ENCODE assay signal across 8 mouse cellular contexts in the genomic region with DNA sequence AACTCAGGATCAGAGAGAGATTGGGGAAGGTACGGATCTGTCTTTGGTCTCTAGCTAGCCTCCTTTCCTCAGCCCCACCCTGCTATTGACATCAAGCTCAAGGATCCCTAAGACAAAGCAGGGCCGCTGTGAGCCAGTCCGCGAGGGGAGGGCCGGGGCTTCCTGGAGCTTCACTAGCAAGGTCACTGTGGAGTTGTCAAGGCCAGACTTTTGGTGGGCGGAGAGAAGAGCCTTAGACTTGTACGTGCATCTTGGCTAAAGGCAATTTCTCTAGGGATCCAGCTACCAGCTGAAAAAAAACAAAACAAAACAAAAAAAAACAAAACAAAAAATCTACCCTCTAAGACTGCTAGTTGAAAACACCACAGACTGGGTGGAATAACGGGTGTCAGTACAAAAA. TPM values are rescaled to one million over a fixed set of nuclear protein-coding genes. Genes with fewer than 3 reads are reported as not detected.
DNase-seq lines count a peak whose midpoint lies in the region; ATAC-seq and TF ChIP-seq lines count a peak whose summit lies in the region.

No protein-coding gene starts in this region.

- H3K36me3 ChIP-seq in ES-Bruce4 (ENCODE audit: control insufficient read depth, insufficient read depth, low read length, poor library complexity, severe bottlenecking) = no peaks in the 10 kb centered on the region
- no peaks in the 10 kb centered on the region for H3K36me3 ChIP-seq in heart, embryonic 12.5 days
- no peaks in the 10 kb centered on the region for H3K36me3 ChIP-seq in kidney, embryonic 14.5 days (ENCODE audit: control insufficient read depth, insufficient read depth, low read length)
- no peaks in the 10 kb centered on the region for H3K36me3 ChIP-seq in midbrain, embryonic 15.5 days (replicated peaks)

- TF ChIP-seq EP300 in ES-Bruce4 (IDR thresholded peaks at IDR 0.05; ENCODE audit: insufficient read depth, low read depth, low read length) = peak; percentile 85

- H3K4me3 ChIP-seq in ES-Bruce4 (ENCODE audit: low read depth, low read length) = no peak overlapping the region
- peak overlapping the region; percentile 60 for H3K4me3 ChIP-seq in heart, embryonic 12.5 days
- peak overlapping the region; percentile 56; the same call in 1 of the 2 replicates for H3K4me3 ChIP-seq in kidney, embryonic 14.5 days (ENCODE audit: low read length)
- peak overlapping the region; percentile 51; the same call in 1 of the 2 replicates for H3K4me3 ChIP-seq in midbrain, embryonic 15.5 days

- WGBS in heart, embryonic 12.5 days = 8% methylated on average over 8 of the region's 8 CpGs
- WGBS in kidney, embryonic 14.5 days = 6% methylated on average over 8 of the region's 8 CpGs
- 4% methylated on average over 8 of the region's 8 CpGs for WGBS in midbrain, embryonic 15.5 days

- H3K27ac ChIP-seq in ES-Bruce4 (ENCODE audit: insufficient read depth, low read length) = no peak overlapping the region
- H3K27ac ChIP-seq in heart, embryonic 12.5 days (ENCODE audit: poor library complexity, severe bottlenecking) = no peak overlapping the region
- H3K27ac ChIP-seq in kidney, embryonic 14.5 days (ENCODE audit: low read depth, low read length) = peak overlapping the region; percentile 24; the same call in 1 of the 2 replicates
- no peak overlapping the region for H3K27ac ChIP-seq in midbrain, embryonic 15.5 days

- no peak overlapping the region for H3K9ac ChIP-seq in ES-Bruce4 (ENCODE audit: low read depth, poor library complexity, severe bottlenecking)
- H3K9ac ChIP-seq in heart, embryonic 12.5 days = no peak overlapping the region
- H3K9ac ChIP-seq in kidney, embryonic 14.5 days (ENCODE audit: low read depth, low read length) = no peak overlapping the region
- no peak overlapping the region for H3K9ac ChIP-seq in midbrain, embryonic 15.5 days

- H3K4me2 ChIP-seq in heart, embryonic 12.5 days = peak overlapping the region; percentile 91
- peak overlapping the region; percentile 64; the same call in 1 of the 2 replicates for H3K4me2 ChIP-seq in kidney, embryonic 14.5 days (replicated peaks; ENCODE audit: low read depth, low read length)
- H3K4me2 ChIP-seq in midbrain, embryonic 15.5 days = peak overlapping the region; percentile 61

- H3K4me1 ChIP-seq in ES-Bruce4 (ENCODE audit: control insufficient read depth, insufficient read depth, low read length) = peaks cover 7% of the 10 kb centered on the region
- H3K4me1 ChIP-seq in heart, embryonic 12.5 days (replicated peaks) = peaks cover 25% of the 10 kb centered on the region
- peaks cover 11% of the 10 kb centered on the region; the same call in 1 of the 2 replicates for H3K4me1 ChIP-seq in kidney, embryonic 14.5 days (ENCODE audit: control insufficient read depth, insufficient read depth, low read length)
- peaks cover 18% of the 10 kb centered on the region for H3K4me1 ChIP-seq in midbrain, embryonic 15.5 days

- ATAC-seq in heart, embryonic 12.5 days (ENCODE audit: insufficient number of reproducible peaks, low FRiP score) = no peak
- no peak for ATAC-seq in kidney, embryonic 14.5 days (ENCODE audit: low FRiP score, low TSS enrichment)
- no peak for ATAC-seq in midbrain, embryonic 15.5 days (replicated peaks)

- TF ChIP-seq POLR2A in ES-Bruce4 (IDR thresholded peaks at IDR 0.05; ENCODE audit: insufficient read depth, low read length) = no peak

- DNase-seq in adrenal gland, postnatal 10 days = peak; percentile 73
- DNase-seq in layer of hippocampus, adult 8-10 months (ENCODE audit: low spot score in 2 of 2) = no peak
- no peak for DNase-seq in layer of hippocampus, postnatal 36 days
- DNase-seq in urinary bladder, postnatal 25 days (ENCODE audit: low spot score) = no peak

- H3K27me3 ChIP-seq in ES-Bruce4 (ENCODE audit: control insufficient read depth, insufficient read depth, low read length, poor library complexity, severe bottlenecking) = peaks cover 16% of the 10 kb centered on the region
- H3K27me3 ChIP-seq in heart, embryonic 12.5 days (replicated peaks) = peaks cover 9% of the 10 kb centered on the region
- H3K27me3 ChIP-seq in kidney, embryonic 14.5 days (ENCODE audit: control insufficient read depth, insufficient read depth, low read length) = peaks cover 30% of the 10 kb centered on the region
- H3K27me3 ChIP-seq in midbrain, embryonic 15.5 days (replicated peaks) = peaks cover 56% of the 10 kb centered on the region

- H3K9me3 ChIP-seq in ES-Bruce4 (replicated peaks; ENCODE audit: control insufficient read depth, insufficient read depth, low read length, poor library complexity, severe bottlenecking) = no peaks in the 10 kb centered on the region
- H3K9me3 ChIP-seq in heart, embryonic 12.5 days (replicated peaks) = no peaks in the 10 kb centered on the region
- H3K9me3 ChIP-seq in kidney, embryonic 14.5 days (ENCODE audit: control insufficient read depth, low read length) = no peaks in the 10 kb centered on the region
- H3K9me3 ChIP-seq in midbrain, embryonic 15.5 days = no peaks in the 10 kb centered on the region

- no peak for TF ChIP-seq CTCF in ES-Bruce4 (IDR thresholded peaks at IDR 0.05; ENCODE audit: low read depth, low read length)

RNA-seq across cellular contexts. Expression of a gene that starts 1.6 kb away (rescaled TPM):
- 7.0 and 7.4 TPM in 2 replicates for polyA plus RNA-seq in ES-Bruce4 (2011; ENCODE audit: insufficient read depth, insufficient read length, low read depth, missing spikeins)
- 10 to 100 TPM; 29.9 to 31.0 TPM for total RNA-seq in adrenal gland, postnatal 10 days (2021)
- polyA plus RNA-seq in heart, embryonic 12.5 days (2016; fragmentation: Nextera tagmentation; extraction: Ambion mirVana) = 3.8 and 3.9 TPM in 2 replicates
- polyA plus RNA-seq in kidney, embryonic 14.5 days (2014; fragmentation: Nextera tagmentation; extraction: Ambion mirVana) = 4.0 and 7.6 TPM in 2 replicates
- 2.2 and 2.3 TPM in 2 replicates for polyA plus RNA-seq in midbrain, embryonic 15.5 days (2015; fragmentation: Nextera tagmentation; extraction: Ambion mirVana)
- 10 to 100 TPM; 10.1 to 13.0 (median 11.6) TPM for total RNA-seq in layer of hippocampus, adult 8-10 months (2022)
- 1 to 10 TPM; 7.5 to 8.3 TPM for total RNA-seq in layer of hippocampus, postnatal 36 days (2021)
